Mouse (Mus musculus): ENCODE measurements around the gene Tmem217. TPM values are rescaled to one million over a fixed set of nuclear protein-coding genes. Genes with fewer than 3 reads are reported as not detected.

Tmem217 gene
- 1.2 and 1.5 TPM in 2 replicates for polyA plus RNA-seq (2015; fragmentation: Nextera tagmentation; extraction: Ambion mirVana)

GRCm38 (mm10) chr17:29552162-29552732 is at the start of gene Tmem217:
Gene Tmem217 (minus strand): TSS chr17:29552385.
- H3K4me1 ChIP-seq: peaks cover 26% of the 10 kb centered on the region
- H3K36me3 ChIP-seq: peaks cover 6% of the 10 kb centered on the region
- WGBS: 86% methylated on average over 5 of the region's 5 CpGs
- H3K9ac ChIP-seq (replicated peaks): no peak within 1 kb of the TSS
- H3K9me3 ChIP-seq (replicated peaks): no peaks in the 10 kb centered on the region
- no peak within 1 kb of the TSS for H3K27ac ChIP-seq (replicated peaks)
- no peak within 1 kb of the TSS for H3K4me3 ChIP-seq (replicated peaks)
- no peak for ATAC-seq (ENCODE audit: low FRiP score)
- no peaks in the 10 kb centered on the region for H3K27me3 ChIP-seq (replicated peaks)
- peak within 1 kb of the TSS; percentile 94; the same call in 1 of the 2 replicates for H3K4me2 ChIP-seq

GRCm38 (mm10) chr17:29601391-29601790 is 49.2 kb upstream of the Tmem217 start:
- ATAC-seq (ENCODE audit: low FRiP score): no peak
- 83% methylated on average over 4 of the region's 4 CpGs for WGBS
- peaks cover 29% of the 10 kb centered on the region for H3K36me3 ChIP-seq

GRCm38 (mm10) chr17:29599537-29599936 is 47.4 kb upstream of the Tmem217 start:
- ATAC-seq (ENCODE audit: low FRiP score): no peak
- H3K27me3 ChIP-seq (replicated peaks): no peaks in the 10 kb centered on the region
- H3K27ac ChIP-seq (replicated peaks): no peak overlapping the region
- peaks cover 39% of the 10 kb centered on the region for H3K36me3 ChIP-seq
- H3K4me3 ChIP-seq (replicated peaks): no peak overlapping the region
- no peak overlapping the region for H3K4me2 ChIP-seq
- peaks cover 14% of the 10 kb centered on the region for H3K4me1 ChIP-seq
- 89% methylated on average over 8 of the region's 8 CpGs for WGBS
- H3K9ac ChIP-seq (replicated peaks): no peak overlapping the region
- H3K9me3 ChIP-seq (replicated peaks): no peaks in the 10 kb centered on the region

More at GRCm38 (mm10) chr17:29601391-29601790, 49.2 kb upstream of the Tmem217 start:
- Histone ChIP-seq H3K27me3 (replicated peaks) (no peaks in the 10 kb centered on the region), H3K9ac (replicated peaks) (no peak overlapping the region), H3K4me1 (peaks cover 13% of the 10 kb centered on the region), H3K9me3 (replicated peaks) (no peaks in the 10 kb centered on the region), H3K4me3 (replicated peaks) (no peak overlapping the region), H3K4me2 (no peak overlapping the region), H3K27ac (replicated peaks) (no peak overlapping the region)

GRCm38 (mm10) chr17:29599051-29599450 is 46.9 kb upstream of the Tmem217 start:
- Histone ChIP-seq H3K9me3 (replicated peaks) (no peaks in the 10 kb centered on the region), H3K4me1 (peaks cover 14% of the 10 kb centered on the region), H3K36me3 (peaks cover 43% of the 10 kb centered on the region), H3K27me3 (replicated peaks) (no peaks in the 10 kb centered on the region), H3K9ac (replicated peaks) (no peak overlapping the region), H3K4me2 (no peak overlapping the region), H3K4me3 (replicated peaks) (no peak overlapping the region), H3K27ac (replicated peaks) (no peak overlapping the region)
- WGBS: 91% methylated on average over 14 of the region's 14 CpGs
- ATAC-seq (ENCODE audit: low FRiP score): no peak

- 45% methylated on average over 13 of the region's 13 CpGs for WGBS
- no peaks in the 10 kb centered on the region for H3K27me3 ChIP-seq (replicated peaks)
- H3K27ac ChIP-seq (replicated peaks): no peak overlapping the region
- H3K36me3 ChIP-seq: peaks cover 40% of the 10 kb centered on the region
- H3K4me3 ChIP-seq (replicated peaks): no peak overlapping the region
- no peak for ATAC-seq (ENCODE audit: low FRiP score)
- peaks cover 14% of the 10 kb centered on the region for H3K4me1 ChIP-seq
- no peak overlapping the region for H3K9ac ChIP-seq (replicated peaks)
- no peak overlapping the region for H3K4me2 ChIP-seq
- H3K9me3 ChIP-seq (replicated peaks): no peaks in the 10 kb centered on the region
Measured at GRCm38 (mm10) chr17:29596771-29597132, 44.6 kb upstream of the Tmem217 start.

GRCm38 (mm10) chr17:29595891-29596770 is 43.9 kb upstream of the Tmem217 start:
- Histone ChIP-seq H3K4me2 (no peak overlapping the region), H3K4me1 (peaks cover 14% of the 10 kb centered on the region), H3K9me3 (replicated peaks) (no peaks in the 10 kb centered on the region), H3K9ac (replicated peaks) (no peak overlapping the region), H3K27ac (replicated peaks) (no peak overlapping the region), H3K27me3 (replicated peaks) (no peaks in the 10 kb centered on the region), H3K36me3 (peaks cover 40% of the 10 kb centered on the region), H3K4me3 (replicated peaks) (no peak overlapping the region)
- 79% methylated on average over 15 of the region's 15 CpGs for WGBS
- ATAC-seq (ENCODE audit: low FRiP score): no peak

GRCm38 (mm10) chr17:29589221-29589898 is 37.2 kb upstream of the Tmem217 start:
- no peaks in the 10 kb centered on the region for H3K9me3 ChIP-seq (replicated peaks)
- 24% methylated on average over 11 of the region's 11 CpGs for WGBS
- H3K27ac ChIP-seq (replicated peaks): peak overlapping the region; percentile 70
- peaks cover 5% of the 10 kb centered on the region for H3K36me3 ChIP-seq
- no peak overlapping the region for H3K4me2 ChIP-seq
- no peaks in the 10 kb centered on the region for H3K27me3 ChIP-seq (replicated peaks)
- no peak overlapping the region for H3K9ac ChIP-seq (replicated peaks)
- H3K4me3 ChIP-seq (replicated peaks): no peak overlapping the region
- ATAC-seq (ENCODE audit: low FRiP score): peak; percentile 81
- H3K4me1 ChIP-seq: peaks cover 21% of the 10 kb centered on the region

GRCm38 (mm10) chr17:29586921-29587320 is 34.7 kb upstream of the Tmem217 start:
- ATAC-seq (ENCODE audit: low FRiP score): no peak
- H3K4me1 ChIP-seq: peaks cover 21% of the 10 kb centered on the region
- no peaks in the 10 kb centered on the region for H3K9me3 ChIP-seq (replicated peaks)
- H3K27me3 ChIP-seq (replicated peaks): no peaks in the 10 kb centered on the region
- no peak overlapping the region for H3K27ac ChIP-seq (replicated peaks)
- no peak overlapping the region for H3K4me3 ChIP-seq (replicated peaks)
- peaks cover under 1% of the 10 kb centered on the region; the same call in 1 of the 2 replicates for H3K36me3 ChIP-seq
- no peak overlapping the region for H3K9ac ChIP-seq (replicated peaks)
- 91% methylated on average over 9 of the region's 9 CpGs for WGBS
- H3K4me2 ChIP-seq: no peak overlapping the region

- no peak overlapping the region for H3K4me3 ChIP-seq (replicated peaks)
- ATAC-seq (ENCODE audit: low FRiP score): no peak
- no peak overlapping the region for H3K9ac ChIP-seq (replicated peaks)
- H3K36me3 ChIP-seq: peaks cover 8% of the 10 kb centered on the region
- H3K9me3 ChIP-seq (replicated peaks): no peaks in the 10 kb centered on the region
- WGBS: 92% methylated on average over 6 of the region's 6 CpGs
- H3K4me2 ChIP-seq: no peak overlapping the region
- no peak overlapping the region for H3K27ac ChIP-seq (replicated peaks)
- no peaks in the 10 kb centered on the region for H3K27me3 ChIP-seq (replicated peaks)
- peaks cover 18% of the 10 kb centered on the region for H3K4me1 ChIP-seq
Measured at GRCm38 (mm10) chr17:29585446-29585845, 33.3 kb upstream of the Tmem217 start.

- WGBS: 62% methylated on average over 3 of the region's 3 CpGs
- Histone ChIP-seq H3K9me3 (replicated peaks) (no peaks in the 10 kb centered on the region), H3K4me3 (replicated peaks) (no peak overlapping the region), H3K27me3 (replicated peaks) (no peaks in the 10 kb centered on the region), H3K9ac (replicated peaks) (no peak overlapping the region), H3K4me2 (no peak overlapping the region), H3K27ac (replicated peaks) (no peak overlapping the region), H3K4me1 (peaks cover 13% of the 10 kb centered on the region), H3K36me3 (peaks cover 12% of the 10 kb centered on the region)
- no peak for ATAC-seq (ENCODE audit: low FRiP score)
Measured at GRCm38 (mm10) chr17:29584737-29585136, 32.6 kb upstream of the Tmem217 start.

GRCm38 (mm10) chr17:29584306-29584705 is 32.1 kb upstream of the Tmem217 start:
- no peak overlapping the region for H3K4me3 ChIP-seq (replicated peaks)
- no peak overlapping the region for H3K4me2 ChIP-seq
- H3K27ac ChIP-seq (replicated peaks): no peak overlapping the region
- H3K36me3 ChIP-seq: peaks cover 16% of the 10 kb centered on the region
- no peaks in the 10 kb centered on the region for H3K9me3 ChIP-seq (replicated peaks)
- H3K9ac ChIP-seq (replicated peaks): no peak overlapping the region
- no peaks in the 10 kb centered on the region for H3K27me3 ChIP-seq (replicated peaks)
- H3K4me1 ChIP-seq: peaks cover 8% of the 10 kb centered on the region
- no peak for ATAC-seq (ENCODE audit: low FRiP score)
- 80% methylated on average over 5 of the region's 5 CpGs for WGBS
